Mouse (Mus musculus): Measurements from ENCODE around the gene Gm12248.
"Not testable (repeated sequence)": the region's sequence is repeated elsewhere in the genome, so short reads cannot be mapped to it uniquely, and the experiment has no call there.

The Gm12248 gene

DNA sequence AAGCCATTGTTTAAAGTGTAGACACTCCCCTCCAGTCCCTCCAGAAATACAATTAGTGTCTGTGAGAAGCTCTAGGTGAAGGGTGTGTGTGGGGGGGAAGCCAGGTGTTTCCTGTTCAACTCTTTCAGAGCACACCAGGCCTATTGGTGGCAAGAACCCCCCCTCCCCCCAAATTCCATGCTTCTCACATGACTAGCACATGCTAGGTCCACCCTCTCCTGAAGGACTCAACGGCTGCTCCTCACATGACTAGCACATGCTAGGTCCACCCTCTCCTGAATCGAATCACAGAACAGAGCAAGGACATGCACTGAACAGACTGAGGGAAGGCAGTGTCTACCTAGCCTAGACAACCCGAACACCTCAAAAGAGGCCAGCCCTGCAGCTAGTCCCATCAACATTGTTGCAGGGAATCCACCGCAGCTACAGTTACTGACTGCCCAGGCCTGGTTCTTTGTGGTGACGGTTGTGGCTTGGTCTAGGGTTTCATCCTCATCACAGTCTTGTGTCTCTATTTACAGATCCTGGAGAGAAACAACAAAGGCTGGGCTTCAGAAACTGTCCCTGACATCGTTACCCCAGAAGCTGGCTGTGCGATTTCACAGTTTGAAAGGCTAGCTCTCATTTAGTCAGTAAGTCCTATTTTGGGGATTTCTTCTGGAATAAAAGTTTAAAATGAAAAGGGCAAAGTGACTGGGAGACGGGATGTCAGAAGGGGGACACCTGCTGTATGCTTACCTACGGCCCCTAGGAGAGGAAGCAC, 9.8 kb upstream of the Gm12248 start:
- DNase-seq (ENCODE audit: low spot score in 2 of 2), result no peak

GRCm38 (mm10) chr11:58102146-58102545, 9.2 kb upstream of the Gm12248 start:
- DNase-seq (ENCODE audit: low spot score in 2 of 2), result no peak

DNA sequence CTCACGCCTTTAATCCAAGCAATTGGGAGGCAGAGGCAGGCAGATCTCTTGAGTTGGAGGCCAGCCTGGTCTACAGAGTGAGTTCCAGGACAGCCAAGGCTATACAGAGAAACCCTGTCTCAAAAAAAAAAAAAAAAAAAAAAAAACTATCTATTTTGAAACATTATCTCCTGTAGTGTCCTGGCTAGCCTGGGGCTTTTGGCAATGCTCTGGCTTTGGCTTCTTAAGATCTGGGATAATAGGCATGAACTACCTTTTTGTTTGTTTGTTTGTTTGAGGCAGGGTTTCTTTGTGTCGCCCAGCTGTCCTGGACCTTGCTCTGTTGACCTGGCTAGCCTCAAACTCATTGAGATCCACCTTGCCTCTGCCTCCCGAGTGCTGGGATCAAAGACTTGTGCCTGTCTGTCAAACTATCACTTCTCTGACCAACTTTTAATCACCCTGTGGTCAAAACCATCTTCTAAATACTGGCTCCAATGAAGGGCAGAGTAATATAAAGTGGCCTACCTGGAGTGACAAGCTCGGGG, 8.3 kb upstream of the Gm12248 start:
- DNase-seq (ENCODE audit: low spot score in 2 of 2), result no peak

DNA sequence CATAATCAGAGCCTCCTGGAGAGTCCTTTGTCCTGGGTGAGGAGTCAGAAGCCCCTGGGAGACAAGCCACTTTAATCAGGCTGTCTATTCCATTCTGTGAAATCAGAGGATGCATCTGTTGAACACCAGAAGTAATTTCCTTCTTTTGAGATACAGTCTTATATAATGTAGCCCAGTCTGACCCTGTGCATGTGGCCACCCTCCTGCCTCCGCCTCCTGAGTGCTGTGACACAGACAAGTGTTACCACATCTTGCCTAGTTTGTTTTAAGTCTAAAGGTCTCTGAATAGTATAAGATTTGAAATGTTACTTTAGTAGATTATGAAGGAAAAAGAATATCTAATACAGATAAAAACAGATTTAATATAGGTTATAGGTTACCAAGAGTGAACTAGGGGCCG, 7.1 kb upstream of the Gm12248 start:
- DNase-seq (ENCODE audit: low spot score in 2 of 2), result no peak

GRCm38 (mm10) chr11:58098366-58098720, 5.4 kb upstream of the Gm12248 start:
- not testable (repeated sequence) for DNase-seq (ENCODE audit: low spot score in 2 of 2)

- DNase-seq (ENCODE audit: low spot score in 2 of 2), result no peak
Measured at GRCm38 (mm10) chr11:58097621-58098365, 4.9 kb upstream of the Gm12248 start.

DNA sequence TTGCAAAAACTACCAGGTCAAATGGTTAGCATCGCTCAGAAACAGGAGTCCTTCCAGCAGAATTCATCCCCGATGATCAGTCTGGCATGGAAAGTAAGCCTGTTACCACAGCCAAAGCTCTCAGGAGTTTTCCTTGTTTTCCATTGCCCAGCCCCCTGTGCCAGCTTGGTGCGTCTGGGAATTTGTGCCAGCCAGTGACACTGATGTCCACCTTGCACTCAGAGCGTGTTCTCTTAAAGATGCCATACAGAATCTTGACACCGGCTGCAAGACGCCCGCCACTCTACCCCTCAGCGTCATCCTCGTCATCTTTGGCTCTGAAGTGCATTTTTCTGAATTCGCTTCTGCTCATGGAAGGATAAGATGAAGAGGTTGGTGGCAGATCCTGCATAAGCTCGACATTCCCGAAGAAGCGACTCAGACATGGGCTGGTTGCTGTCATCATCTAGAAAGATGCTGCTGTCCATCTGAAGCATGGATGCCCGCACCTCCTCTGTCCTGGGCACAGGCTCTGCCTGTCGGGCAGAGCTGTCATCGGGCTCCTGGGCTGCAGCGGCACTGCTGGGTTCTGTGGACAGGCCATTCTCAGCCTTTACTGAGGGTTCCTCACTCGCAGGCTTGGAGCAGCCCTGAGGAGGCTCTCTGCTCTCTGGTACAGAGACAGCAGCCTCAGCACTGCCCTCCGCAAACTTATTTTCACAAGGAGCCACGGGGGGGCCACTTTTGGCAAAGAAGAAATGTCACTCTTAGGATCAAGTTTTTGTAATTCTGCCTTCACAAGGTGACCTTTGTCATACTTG, 4.1 kb upstream of the Gm12248 start:
- DNase-seq (ENCODE audit: low spot score in 2 of 2), result no peak

DNA sequence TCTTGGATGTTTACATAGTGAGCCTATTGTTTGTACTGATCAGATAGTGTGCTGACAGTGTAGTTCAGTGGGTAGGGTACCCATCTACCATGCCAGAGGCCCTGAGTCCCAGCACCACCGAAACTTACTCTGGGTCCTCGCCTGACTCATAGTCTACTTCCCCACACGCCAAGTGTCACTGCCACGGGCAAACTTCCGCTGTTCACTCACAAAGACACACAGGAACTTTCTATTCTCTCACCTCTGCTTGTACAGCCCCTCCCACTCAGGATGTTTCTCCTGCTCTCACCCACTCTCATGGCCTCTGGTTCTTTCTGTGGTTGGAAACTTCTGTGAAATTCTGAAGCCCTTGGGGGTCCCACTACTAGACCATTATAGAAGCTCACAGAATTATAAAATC, 3.2 kb upstream of the Gm12248 start:
- DNase-seq (ENCODE audit: low spot score in 2 of 2), result no peak

GRCm38 (mm10) chr11:58095561-58095960, 2.6 kb upstream of the Gm12248 start:
- no peak for DNase-seq (ENCODE audit: low spot score in 2 of 2)

- no peak for DNase-seq (ENCODE audit: low spot score in 2 of 2)
Measured at GRCm38 (mm10) chr11:58094766-58095165, 1.8 kb upstream of the Gm12248 start.

DNA sequence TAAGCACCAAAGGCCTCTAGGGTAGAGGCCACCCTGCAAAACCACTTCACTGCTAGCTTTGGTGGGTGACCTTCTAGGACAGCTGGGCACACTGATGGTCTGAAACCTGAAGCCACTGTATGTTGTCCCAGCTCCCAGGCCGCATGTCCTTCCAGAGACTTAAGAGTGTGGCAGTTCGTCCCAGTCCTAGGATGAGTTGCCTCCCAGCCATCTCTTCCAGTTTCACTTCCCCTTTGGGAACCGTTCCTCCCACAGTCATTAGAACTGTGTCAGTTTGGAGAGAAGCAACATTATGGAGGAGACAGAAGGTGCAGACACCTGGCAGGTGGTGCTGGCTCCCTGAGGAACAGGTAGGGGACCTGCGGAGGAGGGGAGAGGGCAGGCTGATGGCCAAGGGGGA, 393 bp downstream of the Gm12248 start:
- DNase-seq (ENCODE audit: low spot score in 2 of 2), result no peak

GRCm38 (mm10) chr11:58081716-58082115, 11.2 kb downstream of the Gm12248 start:
- no peak for DNase-seq (ENCODE audit: low spot score in 2 of 2)

DNA sequence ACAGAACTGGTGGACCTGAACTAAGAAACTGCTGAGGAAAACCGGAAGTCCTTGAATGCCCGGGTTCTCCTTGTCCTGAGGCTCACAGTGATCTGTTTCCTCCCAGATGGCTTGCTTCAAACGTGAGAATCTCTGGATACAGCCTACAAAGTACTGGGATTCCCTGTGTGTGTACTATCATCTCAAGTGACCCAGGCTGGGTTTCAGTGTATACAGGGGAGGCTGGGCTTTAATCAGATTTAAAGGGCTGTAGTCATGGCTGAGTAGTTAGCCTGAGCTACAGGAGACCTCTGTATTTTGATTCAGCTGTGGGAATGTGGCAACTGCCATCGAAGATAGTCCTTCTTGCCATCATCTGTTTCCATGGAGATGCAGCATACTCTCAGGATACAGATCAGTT, 15.7 kb downstream of the Gm12248 start:
- DNase-seq (ENCODE audit: low spot score in 2 of 2), result no peak

DNA sequence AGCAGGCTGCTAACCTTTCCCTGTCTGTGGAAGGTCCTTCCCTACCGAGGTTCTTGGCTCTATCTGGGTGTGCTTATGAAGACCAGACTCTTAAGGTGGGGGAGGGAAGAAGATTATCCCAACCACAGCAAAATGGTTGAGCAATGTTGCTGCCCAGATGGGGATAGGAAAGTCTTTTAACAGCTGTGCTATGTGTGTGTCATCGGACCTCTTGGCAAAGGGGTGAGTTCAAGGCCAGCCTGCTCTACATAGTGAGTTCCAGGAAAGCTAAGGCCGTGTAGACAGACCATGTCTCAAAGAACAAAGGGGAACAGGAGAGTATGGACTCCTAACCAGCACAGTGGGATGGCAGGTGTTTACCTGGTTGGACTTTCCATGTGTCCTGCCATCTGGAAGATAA, 20.0 kb downstream of the Gm12248 start:
- DNase-seq (ENCODE audit: low spot score in 2 of 2), result no peak

- DNase-seq (ENCODE audit: low spot score in 2 of 2), result no peak
Measured at GRCm38 (mm10) chr11:58065025-58065424, 27.9 kb downstream of the Gm12248 start.

DNA sequence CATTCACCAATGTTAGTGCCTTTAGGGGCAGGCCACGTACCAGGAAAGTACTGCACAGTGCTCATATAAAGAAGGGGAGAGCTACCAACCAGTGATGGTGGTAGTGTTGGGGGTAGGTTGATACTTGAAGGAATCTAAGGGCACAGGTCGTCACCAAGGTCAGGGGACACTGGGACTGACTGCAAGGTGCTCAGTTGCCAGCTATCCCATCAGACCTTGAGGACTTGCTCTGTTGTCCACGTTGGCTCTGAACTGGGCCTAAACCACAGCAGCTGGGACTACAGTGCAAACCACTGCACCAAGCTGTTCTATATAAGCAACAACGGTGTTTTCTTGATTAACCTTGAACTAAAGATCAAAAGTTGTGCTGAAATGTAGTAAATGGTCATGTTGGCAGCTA, 30.3 kb downstream of the Gm12248 start:
- no peak for DNase-seq (ENCODE audit: low spot score in 2 of 2)

DNA sequence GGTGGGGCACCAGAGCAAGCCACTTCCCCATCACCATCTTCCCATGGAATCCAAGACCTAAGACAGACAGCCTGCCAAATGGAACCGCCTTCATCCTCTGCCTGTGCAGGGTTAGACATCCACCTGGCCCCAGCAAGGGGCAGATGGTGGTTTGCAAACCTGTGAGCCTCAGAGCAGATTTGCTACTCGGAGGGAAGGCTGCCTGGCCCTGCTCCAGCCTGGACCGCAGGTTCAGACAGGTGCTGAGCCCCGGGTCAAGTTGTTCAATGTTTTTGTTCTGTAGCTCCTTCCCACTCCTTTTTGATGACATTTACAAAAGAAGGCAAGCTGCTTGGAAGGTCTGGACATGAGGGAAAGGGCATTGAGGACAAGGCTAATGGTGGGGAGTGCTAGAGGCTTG, 31.7 kb downstream of the Gm12248 start:
- DNase-seq (ENCODE audit: low spot score in 2 of 2), result not testable (repeated sequence)

DNA sequence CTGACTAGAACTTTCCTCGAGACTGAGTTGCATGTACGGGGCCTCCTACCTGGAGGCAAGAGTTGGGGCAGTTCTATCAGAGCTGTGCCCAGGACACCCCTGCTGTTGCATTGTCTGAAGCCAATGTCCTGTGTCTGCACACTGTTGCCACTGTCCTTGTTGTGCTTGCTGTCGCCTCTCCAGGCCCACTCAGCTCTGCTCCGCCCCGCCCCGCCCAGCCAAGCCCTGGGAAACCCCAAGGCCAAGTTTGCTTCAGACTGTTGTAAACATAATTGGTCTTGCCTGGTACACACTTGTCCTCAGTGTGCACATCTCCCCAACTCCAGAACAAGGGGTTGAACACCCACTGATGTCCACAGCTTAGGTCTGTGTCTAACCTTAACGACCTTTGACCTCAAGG, 33.2 kb downstream of the Gm12248 start:
- not testable (repeated sequence) for DNase-seq (ENCODE audit: low spot score in 2 of 2)

GRCm38 (mm10) chr11:58057455-58057854, 35.5 kb downstream of the Gm12248 start:
- peak; percentile 24 to 58 for DNase-seq (ENCODE audit: low spot score in 2 of 2)

DNA sequence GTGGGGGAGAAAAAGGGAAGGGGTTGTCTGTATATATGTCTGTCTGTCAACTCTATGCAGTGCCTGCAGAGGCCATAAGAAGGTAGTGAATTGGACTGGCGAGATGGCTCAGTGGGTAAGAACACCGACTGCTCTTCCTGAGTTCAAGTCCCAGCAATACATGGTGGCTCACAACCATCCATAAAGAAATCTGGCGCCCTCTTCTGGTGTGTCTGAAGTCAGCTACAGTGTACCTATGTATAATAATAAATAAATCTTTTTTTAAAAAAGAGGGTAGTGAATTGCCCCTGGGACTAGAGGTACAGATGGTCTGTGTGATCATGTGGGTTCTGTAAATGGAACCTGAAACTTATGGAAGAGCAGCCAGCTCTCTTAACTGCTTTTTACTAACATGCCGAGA, 46.5 kb downstream of the Gm12248 start:
- no peak for DNase-seq (ENCODE audit: low spot score in 2 of 2)

GRCm38 (mm10) chr11:58042861-58043431, 50.0 kb downstream of the Gm12248 start:
- DNase-seq (ENCODE audit: low spot score in 2 of 2), result no peak

DNA sequence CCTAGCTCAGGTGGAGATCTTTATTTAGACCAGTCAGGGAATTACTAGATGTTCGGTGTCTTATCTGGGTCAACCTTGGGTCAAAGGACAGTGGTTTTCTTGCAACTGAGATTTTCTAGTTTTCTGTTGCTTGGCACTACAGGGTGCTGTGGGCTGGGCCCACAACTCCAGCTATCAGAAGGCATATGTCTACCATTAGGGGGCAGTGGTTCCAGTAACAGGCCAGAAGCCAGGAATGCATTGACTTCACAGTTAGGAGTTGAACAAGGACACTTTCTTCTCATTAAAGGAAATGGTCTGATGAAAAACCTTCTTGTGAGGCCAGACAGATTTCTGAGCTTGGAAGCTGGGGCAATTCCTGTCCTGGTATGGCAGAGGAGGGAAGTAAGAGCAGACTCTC, 53.9 kb downstream of the Gm12248 start:
- no peak for DNase-seq (ENCODE audit: low spot score in 2 of 2)

All from frontal cortex, postnatal 14 days (tissue).